8 mouse cellular contexts compared by ENCODE assay signal in the genomic region with DNA sequence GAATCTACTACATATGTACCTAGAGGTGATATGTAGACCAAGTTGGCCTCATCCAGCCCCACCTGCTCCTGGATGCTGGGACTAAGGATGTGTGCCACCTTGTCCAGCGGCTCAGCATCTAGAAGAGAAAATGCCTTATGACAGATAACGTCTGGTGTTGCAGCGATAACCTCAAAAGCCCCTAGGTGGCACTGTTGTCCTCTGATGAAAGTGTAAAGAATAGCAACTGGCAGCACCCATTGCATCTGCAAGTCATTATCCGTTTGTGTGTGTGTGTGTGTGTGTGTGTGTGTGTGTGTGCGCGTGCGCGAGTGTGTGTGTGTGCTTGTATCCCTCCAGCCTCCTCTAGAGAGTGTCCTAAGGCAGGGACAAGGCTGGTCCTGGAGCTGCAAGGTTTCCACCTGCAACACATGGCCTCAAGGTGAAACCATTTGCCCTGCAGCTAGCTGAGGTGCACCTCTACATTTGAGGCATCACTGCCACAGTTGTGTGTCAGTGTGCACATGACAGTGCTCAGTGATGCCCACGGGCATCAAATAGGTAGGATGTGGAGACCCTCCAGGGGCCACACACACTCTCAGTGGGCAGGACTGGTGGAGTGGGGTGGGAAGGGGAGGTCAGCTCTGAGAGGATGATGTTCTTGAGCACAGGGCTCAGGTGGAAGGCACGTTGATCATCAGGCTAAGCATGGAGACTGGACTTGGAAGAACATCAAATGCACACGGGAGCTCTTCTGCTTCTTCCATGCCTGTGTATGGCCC. TPM values are rescaled to one million over a fixed set of nuclear protein-coding genes. Genes with fewer than 3 reads are reported as not detected.
DNase-seq lines count a peak whose midpoint lies in the region; ATAC-seq and TF ChIP-seq lines count a peak whose summit lies in the region.

No protein-coding gene starts in this region.

- ATAC-seq in common myeloid progenitor, adult 5-6 weeks (replicated peaks; ENCODE audit: low read depth, poor library complexity, severe bottlenecking): peak; percentile 95
- ATAC-seq in megakaryocyte, adult 5-6 weeks (ENCODE audit: poor library complexity, severe bottlenecking): peak; percentile 97

- H3K27ac ChIP-seq in gastrocnemius, adult 2 months: no peak overlapping the region
- no peak overlapping the region for H3K27ac ChIP-seq in left cerebral cortex, adult 2 months

- no peak overlapping the region for H3K4me3 ChIP-seq in gastrocnemius, adult 2 months
- no peak overlapping the region for H3K4me3 ChIP-seq in left cerebral cortex, adult 2 months

- DNase-seq in ZHBTc4 (ENCODE audit: low read depth, low spot score): peak; percentile 84
- peak; percentile 78 for DNase-seq in gastrocnemius, adult 2 months
- peak; percentile 83 for DNase-seq in hindlimb bud, embryonic 11.5 days (ENCODE audit: extremely low spot score, low read depth, low spot score)
- DNase-seq in left cerebral cortex, adult 2 months (ENCODE audit: extremely low spot score in 1 of 2, low spot score in 2 of 2): peak; percentile 75
- peak; percentile 86 to 88 for DNase-seq in right cerebral cortex, postnatal 10 days (ENCODE audit: low spot score in 2 of 2)
- DNase-seq in urinary bladder, postnatal 36 days (ENCODE audit: low spot score in 2 of 2): peak; percentile 61 to 62

- intact Hi-C loops in gastrocnemius, adult 2 months (cut with DNase I): loop anchor here (2.0 kb wide), 3 partner anchors 182 to 332 kb away; no protein-coding TSS in a partner anchor
- intact Hi-C loops in left cerebral cortex, adult 2 months (cut with DNase I): loop anchor here (5.0 kb wide), 2 partner anchors 178 to 258 kb away; no protein-coding TSS in a partner anchor

- TF ChIP-seq CTCF in gastrocnemius, adult 2 months (IDR thresholded peaks at IDR 0.05): peak; percentile 76
- TF ChIP-seq CTCF in left cerebral cortex, adult 2 months (IDR thresholded peaks at IDR 0.05): peak; percentile 69

RNA-seq across cellular contexts. Expression of a gene that starts 27.5 kb away (rescaled TPM):
- total RNA-seq in common myeloid progenitor, adult 5-6 weeks (2017): 8.7 and 10.1 TPM in 2 replicates
- total RNA-seq in gastrocnemius, adult 2 months (2021): 1 to 10 TPM; 7.2 to 8.6 TPM
- 10 to 100 TPM; 27.4 to 28.3 TPM for total RNA-seq in left cerebral cortex, adult 2 months (2021)
- total RNA-seq in megakaryocyte, adult 5-6 weeks (2015): 19.8 and 21.9 TPM in 2 replicates
- total RNA-seq in megakaryocyte, adult 5-6 weeks (2017): 16.7 and 18.8 TPM in 2 replicates

RNA-seq across cellular contexts. Expression of a gene that starts 27.7 kb away (rescaled TPM):
- 2.1 and 2.2 TPM in 2 replicates for total RNA-seq in common myeloid progenitor, adult 5-6 weeks (2017)
- total RNA-seq in gastrocnemius, adult 2 months (2021): under 1 TPM in 1 of 2 experiments, not detected in 1; 0.08 TPM
- total RNA-seq in left cerebral cortex, adult 2 months (2021): 1 to 10 TPM; 3.8 to 4.4 TPM
- total RNA-seq in megakaryocyte, adult 5-6 weeks (2015): 1.1 and 1.6 TPM in 2 replicates
- total RNA-seq in megakaryocyte, adult 5-6 weeks (2017): 2.2 and 3.3 TPM in 2 replicates

RNA-seq across cellular contexts. Expression of a gene that starts 29.5 kb away (rescaled TPM):
- 114 and 131 TPM in 2 replicates for total RNA-seq in common myeloid progenitor, adult 5-6 weeks (2017)
- not detected for total RNA-seq in gastrocnemius, adult 2 months (2021)
- total RNA-seq in left cerebral cortex, adult 2 months (2021): under 1 TPM in 1 of 2 experiments, not detected in 1; 0.57 TPM
- total RNA-seq in megakaryocyte, adult 5-6 weeks (2015): 7,759 and 10,303 TPM in 2 replicates
- total RNA-seq in megakaryocyte, adult 5-6 weeks (2017): 2,992 and 4,182 TPM in 2 replicates

RNA-seq across cellular contexts. Expression of a gene that starts 41.0 kb away (rescaled TPM):
- total RNA-seq in common myeloid progenitor, adult 5-6 weeks (2017): 3.7 TPM in 2 replicates
- total RNA-seq in gastrocnemius, adult 2 months (2021): 10 to 100 TPM in 1 of 2 experiments, 1 to 10 TPM in 1; 8.5 to 10.0 TPM
- total RNA-seq in left cerebral cortex, adult 2 months (2021): 10 to 100 TPM; 63.6 to 64.1 TPM
- 7.2 and 11.5 TPM in 2 replicates for total RNA-seq in megakaryocyte, adult 5-6 weeks (2015)
- total RNA-seq in megakaryocyte, adult 5-6 weeks (2017): 2.9 and 5.9 TPM in 2 replicates

Comparison
In these comparisons a context has a peak if more than half of its experiments do, and no peak if none do; other contexts are left out.
1. RNA of a gene that starts 29.5 kb away (total RNA-seq): 2,992 to 10,303 TPM in megakaryocyte, adult 5-6 weeks and 114 to 131 TPM in common myeloid progenitor, adult 5-6 weeks; 0.57 TPM in left cerebral cortex, adult 2 months and not detected in gastrocnemius, adult 2 months; every median in the first group is over 10 times any median in the second.
2. Peak in every context shown above with its lines, with median percentiles within 50 percentile points of each other: DNase-seq.